Mouse (Mus musculus) stomach, embryonic 15.5 days (tissue): ENCODE data around the gene Klk9. TPM values are rescaled to one million over a fixed set of nuclear protein-coding genes. Genes with fewer than 3 reads are reported as not detected.

ENCODE experiments used
- ATAC-seq: fragments of 200-750 bp; cut with Nextera tagmentation; 2 replicates; pipeline ENCODE4 v1.8.0; 2017; ENCODE audit warnings: low read depth, moderate number of reproducible peaks, moderate TSS enrichment; ENCODE audit not compliant: insufficient read depth, low FRiP score
- H3K27ac ChIP-seq: fragments of 300-500 bp; sonication (generic); 2 replicates; pipeline ENCODE4 v1.5.1; 2015; ENCODE audit warnings: mild to moderate bottlenecking, inconsistent platforms
- H3K27me3 ChIP-seq: fragments of 300-500 bp; sonication (generic); replicated peaks from 2 replicates; pipeline ENCODE4 v1.6.1; 2015; ENCODE audit warnings: inconsistent platforms
- H3K36me3 ChIP-seq: fragments of 300-500 bp; sonication (generic); 2 replicates; pipeline ENCODE4 v1.6.1; 2015; ENCODE audit warnings: inconsistent platforms
- H3K4me1 ChIP-seq: fragments of 300-500 bp; sonication (generic); 2 replicates; pipeline ENCODE4 v1.6.1; 2015; ENCODE audit warnings: inconsistent platforms
- H3K4me2 ChIP-seq: fragments of 300-500 bp; sonication (generic); 2 replicates; pipeline ENCODE4 v1.6.1; 2015; ENCODE audit warnings: mild to moderate bottlenecking, inconsistent platforms
- H3K4me3 ChIP-seq: fragments of 300-500 bp; sonication (generic); replicated peaks from 2 replicates; pipeline ENCODE4 v1.5.1; 2015; ENCODE audit warnings: inconsistent platforms
- H3K9ac ChIP-seq: fragments of 300-500 bp; sonication (generic); 2 replicates; pipeline ENCODE4 v1.6.1; 2015; ENCODE audit warnings: inconsistent platforms
- H3K9me3 ChIP-seq: fragments of 300-500 bp; sonication (generic); 2 replicates; pipeline ENCODE4 v1.6.1; 2016; ENCODE audit warnings: inconsistent platforms
- WGBS: fragments of 180-500 bp; shearing (Covaris S2); methylation state at CpG from one replicate; pipeline ENCODE4 v1.1.7; 2015; 5-methylcytosine and 5-hydroxymethylcytosine counted together
- polyA plus RNA-seq: library from polyadenylated mRNA; unstranded; fragments of >200 nt; fragmentation: Nextera tagmentation; extraction: Ambion mirVana; gene quantifications from 2 replicates; pipeline ENCODE4 v1.2.1, GENCODE M21; 2015

Gene Klk9
- 0.17 and 0.77 TPM in 2 replicates for polyA plus RNA-seq

DNA sequence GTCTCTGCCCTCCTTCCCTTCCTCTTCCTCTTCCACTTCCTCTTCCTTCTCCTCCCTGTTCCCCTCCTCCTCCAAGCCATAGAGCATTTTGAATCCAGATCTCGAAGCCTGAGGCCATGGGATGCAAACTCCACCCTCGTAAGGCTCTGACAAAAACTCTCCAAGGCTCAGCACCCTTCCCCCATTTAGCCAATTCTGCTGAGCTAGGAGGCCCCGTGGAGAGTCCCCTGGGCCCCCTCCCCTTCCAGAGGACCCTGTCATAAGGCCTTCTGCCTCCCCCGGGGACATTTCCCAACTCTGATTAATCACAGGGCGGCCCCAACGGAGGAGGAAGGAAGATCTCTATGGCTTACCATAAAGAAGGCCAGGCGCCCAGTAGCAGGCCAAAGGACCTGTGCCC, at the start of gene Klk9:
Gene Klk9, plus strand, starts transcription at position 301 of the 400 bp plus-strand sequence.
- Histone ChIP-seq H3K36me3 (no peaks in the 10 kb centered on the region), H3K27me3 (0 out of 2 replicates have a peak, but pooled peaks cover under 1% of the 10 kb centered on the region), H3K27ac (no peak within 1 kb of the TSS), H3K4me2 (no peak within 1 kb of the TSS), H3K9ac (no peak within 1 kb of the TSS), H3K9me3 (no peaks in the 10 kb centered on the region), H3K4me1 (peaks cover 4% of the 10 kb centered on the region; the same call in 1 of the 2 replicates), H3K4me3 (no peak within 1 kb of the TSS)
- 66% methylated on average over 7 of the region's 7 CpGs for WGBS
- ATAC-seq, result no peak

DNA sequence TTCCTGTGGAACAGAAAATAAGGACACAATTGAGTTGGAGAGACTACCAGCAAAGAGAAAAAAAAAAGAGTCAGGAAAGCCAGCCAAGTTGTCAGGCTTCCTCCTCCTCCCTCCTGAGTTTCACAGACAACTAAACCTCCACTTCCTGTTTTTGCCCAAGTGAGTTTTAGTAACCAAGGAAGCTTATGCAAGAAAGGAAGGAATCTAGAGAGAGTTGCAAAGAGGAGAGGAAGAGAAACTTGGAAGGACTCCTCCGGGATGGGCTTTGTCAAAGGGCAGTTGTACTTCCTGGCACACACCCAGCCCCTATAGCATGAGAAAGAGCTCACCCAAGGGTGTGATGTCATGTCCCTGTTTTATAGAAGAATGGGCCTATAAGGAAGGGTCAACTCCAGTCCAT, 43.9 kb upstream of the Klk9 start:
- WGBS, result 43% methylated on average over 1 of the region's 1 CpGs
- no peak overlapping the region for H3K4me2 ChIP-seq
- no peak for ATAC-seq
- H3K9ac ChIP-seq, result no peak overlapping the region
- no peaks in the 10 kb centered on the region for H3K4me1 ChIP-seq
- no peak overlapping the region for H3K27ac ChIP-seq
- no peaks in the 10 kb centered on the region for H3K27me3 ChIP-seq
- no peak overlapping the region for H3K4me3 ChIP-seq
- no peaks in the 10 kb centered on the region for H3K9me3 ChIP-seq
- H3K36me3 ChIP-seq, result no peaks in the 10 kb centered on the region

DNA sequence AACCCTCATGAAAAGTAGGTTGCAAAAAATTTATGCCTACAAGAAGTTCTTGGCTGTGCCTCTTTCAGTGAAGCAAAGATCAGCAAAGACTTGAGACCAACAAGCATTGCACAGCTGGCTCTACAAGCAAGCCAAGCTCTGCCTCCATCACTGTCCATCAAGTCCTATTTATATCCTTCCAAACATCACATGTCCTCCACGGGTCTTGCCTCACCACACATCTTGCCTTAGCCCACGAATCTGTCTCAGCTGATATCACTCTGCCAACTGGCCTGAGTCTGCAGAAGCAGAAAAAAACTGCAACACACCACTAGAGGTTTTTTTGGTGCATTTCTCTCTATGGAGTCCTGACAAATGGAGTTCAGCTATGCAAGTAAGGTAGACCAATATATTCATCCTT, 38.9 kb upstream of the Klk9 start:
- no peak overlapping the region for H3K4me2 ChIP-seq
- H3K36me3 ChIP-seq, result no peaks in the 10 kb centered on the region
- WGBS, result 75% methylated on average over 2 of the region's 2 CpGs
- H3K9me3 ChIP-seq, result no peaks in the 10 kb centered on the region
- no peak for ATAC-seq
- no peak overlapping the region for H3K4me3 ChIP-seq
- H3K27ac ChIP-seq, result no peak overlapping the region
- H3K4me1 ChIP-seq, result no peaks in the 10 kb centered on the region
- H3K9ac ChIP-seq, result no peak overlapping the region
- no peaks in the 10 kb centered on the region for H3K27me3 ChIP-seq

DNA sequence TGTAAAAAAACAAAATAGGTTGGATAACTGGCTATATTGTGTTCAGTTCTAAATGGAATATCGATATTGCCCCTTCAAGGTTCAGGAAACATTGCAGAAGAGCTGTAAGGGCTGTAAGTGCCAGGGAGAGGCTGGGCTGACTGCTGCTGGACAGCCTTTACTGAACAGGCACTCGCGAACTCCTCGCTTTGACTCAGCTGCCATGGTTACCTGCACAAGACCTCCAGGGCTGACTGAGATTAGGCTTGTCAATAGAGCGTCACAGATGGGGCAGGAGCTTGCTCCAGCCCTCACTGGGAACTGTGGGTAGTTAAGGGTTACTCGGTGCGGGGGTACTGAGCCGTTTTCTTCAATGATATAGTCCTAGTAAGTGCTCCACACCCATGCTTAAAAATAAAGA, 25.2 kb upstream of the Klk9 start:
- ATAC-seq, result no peak
- H3K9ac ChIP-seq, result no peak overlapping the region
- no peak overlapping the region for H3K4me3 ChIP-seq
- H3K36me3 ChIP-seq, result no peaks in the 10 kb centered on the region
- no peak overlapping the region for H3K4me2 ChIP-seq
- no peaks in the 10 kb centered on the region for H3K9me3 ChIP-seq
- H3K27me3 ChIP-seq, result no peaks in the 10 kb centered on the region
- 43% methylated on average over 8 of the region's 8 CpGs for WGBS
- no peak overlapping the region for H3K27ac ChIP-seq
- H3K4me1 ChIP-seq, result no peaks in the 10 kb centered on the region

DNA sequence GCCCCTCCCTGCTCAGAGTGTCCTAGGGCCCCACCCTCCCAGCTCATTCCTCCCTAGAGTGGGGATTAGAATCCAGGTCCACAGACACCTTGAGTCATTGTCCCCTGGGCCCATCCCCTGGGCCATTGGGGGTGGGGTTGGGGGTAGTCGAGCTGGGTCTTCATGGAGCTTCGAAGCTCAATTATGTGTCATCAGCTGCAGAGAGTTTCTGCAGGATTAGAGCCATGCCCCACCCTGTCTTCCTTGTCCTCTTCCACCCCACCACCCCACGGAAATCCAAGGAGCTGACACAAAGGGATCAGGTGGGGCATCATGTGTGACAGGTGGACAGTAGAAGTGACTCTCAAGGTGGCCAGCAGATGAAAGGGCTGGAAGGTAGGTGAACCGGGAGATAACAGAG, 23.1 kb upstream of the Klk9 start, which contains the start of gene Klk12:
Gene Klk12, plus strand, starts transcription at position 301 of the 400 bp plus-strand sequence.
- no peak within 1 kb of the TSS for H3K4me3 ChIP-seq
- no peak within 1 kb of the TSS for H3K27ac ChIP-seq
- ATAC-seq, result no peak
- no peaks in the 10 kb centered on the region for H3K36me3 ChIP-seq
- H3K9me3 ChIP-seq, result no peaks in the 10 kb centered on the region
- 71% methylated on average over 4 of the region's 4 CpGs for WGBS
- H3K27me3 ChIP-seq, result no peaks in the 10 kb centered on the region
- no peaks in the 10 kb centered on the region for H3K4me1 ChIP-seq
- no peak within 1 kb of the TSS for H3K4me2 ChIP-seq
- H3K9ac ChIP-seq, result no peak within 1 kb of the TSS

DNA sequence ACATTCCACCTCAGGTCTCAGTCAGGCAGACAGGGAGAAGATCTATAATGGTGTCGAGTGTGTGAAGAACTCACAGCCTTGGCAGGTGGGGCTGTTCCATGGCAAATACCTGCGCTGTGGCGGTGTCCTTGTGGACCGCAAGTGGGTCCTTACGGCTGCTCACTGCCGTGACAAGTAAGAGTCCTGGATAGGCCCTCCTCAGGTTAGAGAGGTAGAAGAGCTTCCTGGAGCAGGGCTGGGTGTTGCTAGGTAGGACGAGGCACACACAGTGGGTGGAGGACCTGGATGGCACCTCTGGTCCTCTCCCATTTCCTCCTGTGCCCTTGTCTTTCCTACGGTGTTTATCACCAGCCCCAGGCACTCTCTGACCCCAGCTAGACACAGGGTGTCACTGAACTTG, 22.1 kb upstream of the Klk9 start:
- Histone ChIP-seq H3K4me3 (no peak overlapping the region), H3K36me3 (no peaks in the 10 kb centered on the region), H3K9me3 (no peaks in the 10 kb centered on the region), H3K27me3 (no peaks in the 10 kb centered on the region), H3K4me2 (no peak overlapping the region), H3K27ac (no peak overlapping the region), H3K4me1 (no peaks in the 10 kb centered on the region), H3K9ac (no peak overlapping the region)
- 84% methylated on average over 8 of the region's 8 CpGs for WGBS
- ATAC-seq, result no peak

DNA sequence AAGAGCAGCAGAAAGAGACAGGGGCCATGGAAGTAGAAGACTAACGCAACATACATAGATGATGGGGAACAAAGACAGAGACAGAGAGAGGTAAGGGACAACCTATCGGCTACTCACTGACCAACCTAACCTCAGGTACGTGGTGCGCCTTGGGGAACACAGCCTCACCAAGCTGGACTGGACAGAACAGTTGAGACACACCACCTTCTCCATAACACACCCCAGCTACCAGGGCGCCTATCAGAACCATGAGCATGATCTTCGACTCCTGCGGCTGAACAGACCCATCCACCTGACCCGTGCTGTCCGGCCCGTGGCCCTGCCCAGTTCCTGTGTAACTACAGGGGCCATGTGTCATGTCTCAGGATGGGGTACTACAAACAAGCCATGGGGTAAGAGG, 21.0 kb upstream of the Klk9 start:
- Histone ChIP-seq H3K4me2 (no peak overlapping the region), H3K4me1 (no peaks in the 10 kb centered on the region), H3K27me3 (no peaks in the 10 kb centered on the region), H3K9me3 (no peaks in the 10 kb centered on the region), H3K4me3 (no peak overlapping the region), H3K9ac (no peak overlapping the region), H3K27ac (no peak overlapping the region), H3K36me3 (no peaks in the 10 kb centered on the region)
- no peak for ATAC-seq
- WGBS, result 89% methylated on average over 10 of the region's 10 CpGs

DNA sequence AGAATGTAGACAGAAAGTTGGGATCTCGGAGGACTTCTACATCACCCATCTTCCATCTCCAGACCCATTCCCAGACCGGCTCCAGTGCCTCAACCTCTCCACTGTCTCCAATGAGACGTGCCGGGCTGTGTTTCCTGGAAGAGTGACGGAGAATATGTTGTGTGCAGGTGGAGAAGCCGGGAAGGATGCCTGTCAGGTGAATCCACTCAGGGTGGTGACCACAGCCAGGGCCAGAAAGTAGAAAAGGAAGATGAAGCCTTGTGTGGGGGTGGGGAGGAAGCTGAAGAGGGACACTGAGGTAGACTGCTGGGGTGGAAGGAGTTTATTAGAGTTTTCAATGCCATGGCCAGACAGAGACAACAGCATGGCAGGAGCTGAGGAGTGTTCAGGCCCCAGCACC, 19.8 kb upstream of the Klk9 start:
- Histone ChIP-seq H3K36me3 (no peaks in the 10 kb centered on the region), H3K9me3 (no peaks in the 10 kb centered on the region), H3K4me1 (no peaks in the 10 kb centered on the region), H3K4me2 (no peak overlapping the region), H3K27ac (no peak overlapping the region), H3K27me3 (no peaks in the 10 kb centered on the region), H3K9ac (no peak overlapping the region), H3K4me3 (no peak overlapping the region)
- ATAC-seq, result no peak
- WGBS, result 90% methylated on average over 6 of the region's 6 CpGs

DNA sequence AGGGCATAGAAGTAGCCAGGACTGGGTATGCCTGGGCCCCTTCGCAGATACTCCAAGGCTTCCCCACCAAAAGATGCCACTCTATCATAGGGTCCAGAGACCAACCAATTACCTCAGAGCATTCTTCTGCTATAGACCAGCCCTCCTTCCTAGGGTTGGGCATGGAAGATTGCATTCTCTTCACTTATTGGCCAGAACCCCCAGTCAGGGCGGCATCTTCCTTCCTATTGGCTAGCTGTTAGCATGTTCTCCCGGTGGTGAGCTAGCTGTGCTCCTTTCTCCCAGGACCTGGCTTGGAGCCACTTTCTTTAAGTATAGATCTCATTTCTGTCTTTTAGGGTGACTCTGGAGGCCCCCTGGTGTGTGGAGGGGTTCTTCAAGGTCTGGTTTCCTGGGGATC, 18.8 kb upstream of the Klk9 start:
- Histone ChIP-seq H3K27me3 (no peaks in the 10 kb centered on the region), H3K36me3 (no peaks in the 10 kb centered on the region), H3K27ac (no peak overlapping the region), H3K9me3 (no peaks in the 10 kb centered on the region), H3K4me2 (no peak overlapping the region), H3K4me3 (no peak overlapping the region), H3K4me1 (no peaks in the 10 kb centered on the region), H3K9ac (no peak overlapping the region)
- ATAC-seq, result no peak
- 79% methylated on average over 3 of the region's 3 CpGs for WGBS

DNA sequence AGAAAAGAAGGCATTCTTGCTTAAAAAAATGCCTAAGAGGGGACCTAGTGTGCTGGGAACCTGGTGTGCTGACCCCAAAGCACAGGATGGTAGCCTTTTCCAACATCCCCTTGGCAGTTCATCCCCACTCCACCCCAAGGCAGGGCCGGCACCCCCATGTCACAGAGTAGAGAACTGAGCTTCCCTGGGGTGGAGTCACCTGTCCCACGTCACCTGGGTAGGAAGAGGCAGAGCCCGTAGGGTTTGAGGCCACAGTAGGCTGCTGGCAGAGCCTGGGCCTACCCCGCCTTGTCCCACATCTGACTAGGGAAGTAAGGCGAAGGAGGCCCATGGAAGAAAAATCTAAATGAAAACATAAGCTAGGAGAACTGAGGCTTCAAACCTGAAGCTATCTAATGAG, 17.3 kb upstream of the Klk9 start, which contains the start of gene Klk11:
Gene Klk11, plus strand, starts transcription at position 241 of the 400 bp plus-strand sequence.
- WGBS, result 76% methylated on average over 5 of the region's 5 CpGs
- Histone ChIP-seq H3K4me1 (no peaks in the 10 kb centered on the region), H3K27me3 (no peaks in the 10 kb centered on the region), H3K9ac (no peak within 1 kb of the TSS), H3K27ac (peak within 1 kb of the TSS; percentile 74), H3K4me2 (no peak within 1 kb of the TSS), H3K9me3 (no peaks in the 10 kb centered on the region), H3K4me3 (no peak within 1 kb of the TSS), H3K36me3 (no peaks in the 10 kb centered on the region)
- ATAC-seq, result no peak

DNA sequence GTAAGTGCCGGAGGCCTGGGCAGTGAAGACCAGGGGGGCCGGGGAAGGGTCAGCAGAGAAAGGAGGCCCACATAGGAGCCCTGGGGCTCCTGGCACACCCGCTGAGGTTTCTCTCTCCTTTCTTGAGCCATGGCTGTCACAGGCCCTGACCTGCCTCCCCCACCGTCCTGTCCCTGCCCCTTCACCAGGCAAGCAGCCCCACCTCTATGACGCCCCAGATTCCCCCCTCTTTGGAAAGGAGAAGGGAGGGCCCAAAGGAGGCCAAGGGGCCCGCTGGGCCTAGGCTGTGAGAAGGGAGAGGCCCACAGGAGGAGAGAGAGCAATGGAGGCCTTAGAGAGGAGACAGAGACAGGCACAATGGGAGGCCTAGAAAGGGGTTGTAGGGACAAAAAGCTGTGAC, 16.9 kb upstream of the Klk9 start:
- H3K27me3 ChIP-seq, result no peaks in the 10 kb centered on the region
- WGBS, result 61% methylated on average over 6 of the region's 6 CpGs
- H3K4me2 ChIP-seq, result no peak overlapping the region
- no peaks in the 10 kb centered on the region for H3K9me3 ChIP-seq
- no peak overlapping the region for H3K9ac ChIP-seq
- H3K27ac ChIP-seq, result peak overlapping the region; percentile 74
- no peaks in the 10 kb centered on the region for H3K4me1 ChIP-seq
- H3K4me3 ChIP-seq, result no peak overlapping the region
- peak; percentile 48; the same call in 1 of the 2 replicates for ATAC-seq
- no peaks in the 10 kb centered on the region for H3K36me3 ChIP-seq

DNA sequence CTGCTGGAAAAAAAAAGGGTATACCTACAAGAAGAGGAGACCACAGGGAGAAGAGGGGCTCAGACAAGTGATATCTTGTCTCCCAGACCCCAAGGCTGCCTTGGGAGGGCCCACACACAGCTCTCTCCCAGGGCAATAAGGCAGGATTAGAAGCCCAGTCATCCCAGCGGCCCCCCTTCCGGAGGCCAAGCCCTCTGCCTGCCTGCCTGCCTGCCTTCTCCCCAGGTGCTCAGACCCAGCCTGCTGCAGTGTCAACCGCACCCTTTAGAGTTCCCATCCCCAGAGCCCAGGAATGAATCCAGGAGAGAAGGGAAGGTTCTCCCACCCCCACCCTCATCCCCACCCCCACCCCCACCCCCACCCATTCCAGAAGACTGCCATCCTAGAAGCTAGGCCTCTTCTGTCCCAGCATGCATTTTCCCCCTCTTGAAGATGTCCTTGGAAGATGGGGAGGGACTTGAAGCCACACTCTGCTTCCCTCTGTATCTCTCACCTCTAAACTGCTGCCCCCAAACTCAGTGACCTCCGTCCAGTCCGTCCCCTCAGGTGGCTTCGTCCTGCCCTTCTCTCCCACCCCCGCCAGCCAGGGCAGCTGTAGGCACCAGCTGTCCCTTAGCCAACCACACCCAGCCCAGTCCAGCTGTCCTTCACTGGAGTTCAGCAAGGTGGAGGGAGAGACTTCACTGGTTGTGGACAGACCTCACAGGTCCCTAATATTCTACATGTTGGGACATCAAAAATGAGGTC, 16.2 kb upstream of the Klk9 start:
- 0 out of 2 replicates have a peak, but pooled peaks have one; percentile 20 for ATAC-seq
- H3K27me3 ChIP-seq, result no peaks in the 10 kb centered on the region
- H3K4me1 ChIP-seq, result no peaks in the 10 kb centered on the region
- no peaks in the 10 kb centered on the region for H3K9me3 ChIP-seq
- no peak overlapping the region for H3K4me2 ChIP-seq
- no peaks in the 10 kb centered on the region for H3K36me3 ChIP-seq
- no peak overlapping the region for H3K4me3 ChIP-seq
- H3K27ac ChIP-seq, result peak overlapping the region; percentile 74
- 52% methylated on average over 6 of the region's 7 CpGs for WGBS
- H3K9ac ChIP-seq, result no peak overlapping the region
